Mouse (Mus musculus): ENCODE data around the gene Eml2. TPM values are rescaled to one million over a fixed set of nuclear protein-coding genes. Genes with fewer than 3 reads are reported as not detected.
A peak's percentile ranks its signal among the peaks of the same experiment; 100 is the strongest.

The Eml2 gene
- total RNA-seq, 2 experiments from 2014 or later, result 141 to 147 TPM

DNA sequence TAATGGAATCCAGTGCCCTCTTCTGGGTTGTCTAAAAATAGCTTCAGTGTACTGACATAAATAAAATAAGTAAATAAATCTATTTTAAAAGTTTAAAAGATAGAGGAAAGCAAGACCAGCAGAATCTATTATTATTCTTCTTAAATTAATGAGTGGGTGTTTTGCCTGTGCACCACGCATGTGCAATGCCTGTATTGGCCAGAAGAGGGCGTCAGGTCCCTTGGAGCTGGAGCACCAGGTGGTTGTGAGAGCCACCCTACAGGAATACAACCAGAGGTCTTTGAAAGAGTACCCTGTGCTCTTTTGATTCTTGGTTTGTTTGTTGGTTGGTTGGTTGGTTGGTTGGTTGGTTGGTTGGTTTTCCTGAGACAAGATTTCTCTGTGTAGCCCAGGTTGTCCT lies 21.8 kb downstream of the Eml2 start:
- no peak for DNase-seq (ENCODE audit: low spot score in 2 of 2)

DNA sequence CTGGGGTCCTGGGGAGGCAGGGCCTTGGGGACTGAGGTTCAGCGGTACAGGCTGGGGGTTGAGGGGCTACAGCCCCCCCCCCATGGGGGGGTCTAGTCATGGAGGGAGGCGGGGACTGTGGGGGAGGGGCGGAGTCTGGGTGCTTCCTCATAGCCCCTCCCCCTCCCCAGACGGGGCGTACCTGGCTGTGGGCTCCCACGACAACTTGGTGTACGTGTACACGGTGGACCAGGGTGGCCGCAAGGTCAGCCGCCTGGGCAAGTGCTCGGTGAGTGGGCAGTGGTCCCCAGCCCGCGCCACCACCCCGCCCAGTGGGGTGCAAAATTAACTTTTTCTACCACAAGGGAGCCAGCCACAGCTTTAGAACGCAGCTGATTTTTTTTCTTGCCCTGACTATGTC lies 25.4 kb downstream of the Eml2 start:
- DNase-seq (ENCODE audit: low spot score in 2 of 2), result no peak

DNA sequence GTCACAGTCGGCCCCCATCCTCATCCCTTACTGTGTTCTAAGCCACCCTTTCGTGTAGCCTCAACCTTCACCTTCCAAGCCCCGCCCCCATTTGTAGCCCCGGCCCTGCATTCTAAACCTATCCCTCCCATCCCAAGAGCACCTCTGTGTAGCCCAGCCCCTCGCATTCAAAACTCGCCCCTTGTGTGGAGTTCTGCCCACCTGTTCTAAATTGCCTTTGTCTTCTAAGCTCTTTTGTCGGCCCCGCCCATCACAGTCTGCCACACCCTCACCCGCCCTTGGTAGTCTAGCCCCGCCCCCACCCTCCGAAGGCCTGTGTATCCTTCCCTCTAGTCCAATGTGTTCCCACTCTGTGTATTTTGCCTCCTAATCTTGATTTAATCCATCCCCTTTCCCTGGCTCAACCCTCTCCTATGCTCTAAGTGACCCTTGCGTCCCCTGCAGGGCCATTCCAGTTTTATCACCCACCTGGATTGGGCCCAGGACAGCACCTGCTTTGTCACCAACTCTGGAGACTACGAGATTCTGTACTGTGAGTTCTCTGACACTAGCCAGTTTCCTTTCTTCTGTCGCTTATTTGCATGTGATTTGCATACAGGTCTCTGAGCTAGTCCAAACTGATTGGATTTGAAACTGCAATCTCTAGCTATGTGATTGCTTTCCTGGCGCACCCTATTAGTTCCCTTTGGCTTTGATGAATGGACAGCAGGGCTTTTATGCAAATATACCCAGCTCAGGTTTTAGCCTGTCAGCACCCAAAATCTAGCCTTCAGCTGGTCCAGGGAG lies 26.0 kb downstream of the Eml2 start:
- no peak for DNase-seq (ENCODE audit: low spot score in 2 of 2)

DNA sequence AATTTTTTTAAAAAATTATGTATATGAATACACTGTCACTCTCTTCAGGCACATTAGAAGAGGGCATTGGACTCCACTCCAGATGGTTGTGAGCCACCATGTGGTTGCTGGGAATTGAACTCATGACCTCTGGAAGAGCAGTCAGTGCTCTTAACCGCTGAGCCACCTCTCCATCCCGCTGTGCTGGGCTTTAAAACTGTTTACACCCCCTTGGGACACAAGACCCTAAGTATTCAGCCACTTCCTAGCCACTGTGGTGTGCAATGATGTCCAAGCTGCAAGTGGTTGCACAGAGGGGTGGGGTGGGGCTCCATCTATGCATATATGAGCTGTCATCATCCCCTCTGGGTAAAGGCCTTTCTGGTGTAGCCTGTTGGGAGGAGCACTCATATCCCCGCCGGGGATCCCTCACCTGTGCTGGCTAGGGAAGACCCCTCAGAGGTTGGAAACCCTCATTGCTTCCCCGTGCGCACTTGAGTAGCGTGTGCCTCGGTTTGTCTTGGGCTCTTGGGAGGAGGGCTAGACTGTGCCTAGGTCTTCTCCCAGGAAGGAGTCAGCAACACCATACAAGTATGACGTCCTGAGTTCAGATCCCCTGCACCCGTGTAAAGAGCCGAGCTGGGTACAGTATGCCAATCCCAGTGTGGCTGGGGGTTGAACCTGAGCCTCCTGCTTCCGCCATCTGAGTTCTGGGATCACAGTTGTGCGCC lies 32.1 kb downstream of the Eml2 start:
- no peak for DNase-seq (ENCODE audit: low spot score in 2 of 2)

DNA sequence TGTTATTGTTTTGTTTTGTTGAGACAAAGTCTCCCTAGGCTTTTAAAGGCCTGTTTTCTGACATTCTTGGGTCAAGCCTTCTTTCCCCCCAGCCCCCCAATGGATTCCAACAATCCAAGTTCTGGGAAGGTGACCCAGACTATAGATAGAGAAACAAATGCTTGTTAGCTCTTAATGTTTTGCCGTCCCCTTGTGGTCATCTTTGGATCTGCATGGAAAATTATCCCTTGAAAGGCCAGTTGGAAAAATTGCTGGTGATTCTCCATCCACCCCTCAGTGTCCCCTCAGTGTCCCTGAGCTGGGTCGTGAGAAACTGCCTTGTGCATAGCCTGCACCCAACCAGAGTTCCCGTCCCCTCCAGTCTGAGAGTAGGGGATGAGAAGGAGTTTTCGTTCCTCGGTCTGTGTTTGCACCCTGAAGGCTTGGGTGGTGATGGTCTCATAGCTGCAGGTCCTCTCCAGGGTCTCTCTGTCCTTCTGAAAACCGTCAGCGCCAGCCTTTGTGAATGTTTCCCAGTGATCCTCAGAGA lies 32.8 kb downstream of the Eml2 start:
- peak; percentile 26 to 64 for DNase-seq (ENCODE audit: low spot score in 2 of 2)

DNA sequence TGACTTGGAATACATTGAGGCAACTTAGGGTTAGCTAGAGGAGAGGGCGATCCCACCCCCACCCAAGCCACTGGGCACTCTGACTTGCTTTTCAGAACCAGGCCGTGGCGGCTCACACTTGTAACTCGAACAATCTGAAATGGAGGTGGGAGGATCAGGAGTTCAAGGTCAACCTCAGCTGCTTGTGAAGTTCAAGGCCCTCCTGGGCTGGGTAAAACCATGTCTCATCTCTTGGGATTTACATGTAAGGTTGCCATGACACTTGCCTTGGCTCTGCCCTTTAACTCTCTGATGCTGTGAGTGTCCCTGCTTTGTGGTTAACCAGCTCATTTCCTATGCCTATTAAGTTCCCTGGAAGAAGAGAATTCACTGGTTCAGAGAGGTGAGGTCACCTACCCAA lies 33.3 kb downstream of the Eml2 start:
- DNase-seq (ENCODE audit: low spot score in 2 of 2), result no peak

DNA sequence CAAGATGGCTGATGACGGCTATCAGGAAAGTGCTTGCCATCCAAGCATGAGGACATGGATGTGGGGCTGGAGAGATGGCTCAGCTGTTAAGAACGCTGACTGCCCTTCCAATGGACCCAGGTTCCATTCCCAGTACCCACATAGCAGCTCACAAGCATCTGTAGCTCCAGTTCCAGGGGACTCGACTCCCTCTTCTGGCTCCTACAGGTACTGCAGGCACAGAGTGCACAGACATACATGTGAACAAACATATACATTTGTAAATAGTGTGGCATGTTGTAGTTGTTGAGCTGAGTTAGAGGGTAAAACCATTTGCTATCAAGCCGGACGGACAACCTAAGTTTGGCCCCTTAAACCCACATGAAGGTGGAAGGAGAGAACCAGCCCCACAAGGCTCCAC lies 33.8 kb downstream of the Eml2 start:
- no peak for DNase-seq (ENCODE audit: low spot score in 2 of 2)

DNA sequence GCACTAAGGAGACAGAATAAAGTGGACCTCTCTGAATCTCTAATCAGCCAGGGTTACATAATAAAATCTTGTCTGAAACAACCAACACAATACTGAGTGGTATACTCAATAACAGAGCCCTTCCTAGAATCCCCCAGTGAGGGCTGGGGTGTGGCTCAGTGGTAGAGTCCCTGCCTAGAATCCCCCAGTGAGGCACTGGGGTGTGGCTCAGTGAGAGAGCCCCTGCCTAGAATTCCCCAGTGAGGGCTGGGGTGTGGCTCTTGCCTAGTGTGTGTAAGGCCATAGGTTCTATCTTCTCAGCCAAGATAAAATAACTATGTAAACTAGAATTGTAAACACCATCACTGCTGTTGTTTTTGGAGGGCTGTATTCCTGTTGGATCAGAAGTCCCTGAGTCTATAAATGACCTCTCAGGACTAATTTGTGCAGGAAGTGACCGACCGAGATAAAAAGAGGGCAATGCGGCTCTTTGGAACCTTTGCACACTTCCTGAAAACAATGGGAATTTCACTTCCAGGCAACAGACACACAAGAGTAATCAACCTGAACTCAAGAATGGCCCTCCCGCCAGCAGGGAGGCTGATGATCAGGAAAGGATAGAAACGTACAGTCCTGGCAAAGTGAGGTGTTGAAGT lies 34.9 kb downstream of the Eml2 start:
- DNase-seq (ENCODE audit: low spot score in 2 of 2), result no peak

DNA sequence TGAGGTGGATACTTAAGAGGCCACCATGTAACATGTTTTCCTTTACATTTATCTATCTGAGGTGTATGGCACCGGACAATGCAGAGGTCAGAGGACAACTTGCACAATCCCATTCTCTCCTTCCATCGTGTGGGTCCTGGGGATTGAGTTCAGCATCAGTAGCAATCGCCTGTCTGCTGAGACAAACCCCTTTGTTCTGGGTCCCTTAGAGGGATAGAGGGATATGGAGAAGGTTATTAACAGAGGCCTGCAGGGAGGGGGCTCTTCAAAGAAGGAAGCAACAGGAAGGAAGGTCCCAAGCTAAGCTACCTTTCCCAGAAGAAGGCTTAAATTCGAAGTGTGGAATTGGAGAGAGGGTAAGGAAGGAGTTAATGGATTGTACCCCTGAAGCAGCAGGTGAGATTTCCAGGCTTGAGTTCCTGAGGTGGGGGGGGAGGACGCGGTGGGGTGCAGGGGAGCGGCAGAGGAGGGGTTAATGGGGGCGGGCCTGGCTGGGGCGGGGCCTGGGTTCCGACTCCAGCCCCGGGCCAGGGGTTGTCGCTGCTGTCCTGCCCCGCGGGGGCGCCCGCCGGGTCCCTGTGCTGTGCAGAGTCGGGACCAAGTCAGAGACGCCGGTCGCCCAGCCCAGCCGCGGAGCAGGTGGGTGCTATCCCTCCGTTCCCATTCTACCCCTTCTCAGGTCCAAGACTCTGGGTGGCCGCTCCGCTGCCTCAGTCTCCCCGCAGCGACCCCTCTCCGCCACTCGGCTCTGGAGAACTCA lies 36.0 kb downstream of the Eml2 start, which contains the start of gene Gpr4:
Gpr4 (plus strand) TSS at position 543 of the 760 bp plus-strand sequence.
- no peak for DNase-seq (ENCODE audit: low spot score in 2 of 2)

DNA sequence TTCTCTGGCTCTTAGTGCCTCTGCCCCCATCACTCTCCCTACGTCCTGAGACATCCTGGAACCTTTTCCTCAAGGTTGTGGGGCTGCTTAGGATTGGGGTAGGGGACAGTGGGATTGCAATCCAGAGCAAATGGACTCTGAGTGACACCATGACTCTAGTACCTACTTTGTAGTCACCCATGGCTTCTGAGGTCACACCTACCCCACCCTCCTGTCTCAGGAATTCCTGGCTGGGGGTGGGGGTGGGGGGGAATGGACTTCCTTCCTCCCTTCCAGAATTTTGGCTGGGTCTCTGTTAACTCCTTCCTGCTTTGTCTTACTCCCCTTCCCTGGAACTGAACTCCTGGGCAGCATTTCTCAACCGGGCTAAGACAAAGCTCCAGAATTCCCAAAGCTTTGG lies 37.2 kb downstream of the Eml2 start:
- no peak for DNase-seq (ENCODE audit: low spot score in 2 of 2)

DNA sequence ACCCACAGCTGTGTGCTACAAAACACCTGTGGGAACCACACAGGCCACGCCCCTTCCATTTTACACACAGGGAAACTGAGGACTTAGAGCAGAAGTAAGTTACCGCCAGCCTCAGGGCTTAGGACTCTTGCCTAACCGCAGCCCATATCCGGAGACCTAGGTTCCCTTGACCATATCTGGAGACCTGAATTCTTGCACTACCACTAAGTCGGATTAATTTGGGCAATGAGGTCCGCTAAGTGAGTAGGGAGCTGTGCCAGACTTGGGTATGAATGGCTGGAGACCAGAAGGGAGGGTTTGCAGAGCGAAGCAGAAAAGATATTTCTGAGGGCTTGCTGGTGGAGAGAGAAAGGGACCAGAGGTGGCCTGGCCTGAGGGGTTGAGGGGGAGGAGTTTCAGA lies 38.1 kb downstream of the Eml2 start:
- no peak for DNase-seq (ENCODE audit: low spot score in 2 of 2)

DNA sequence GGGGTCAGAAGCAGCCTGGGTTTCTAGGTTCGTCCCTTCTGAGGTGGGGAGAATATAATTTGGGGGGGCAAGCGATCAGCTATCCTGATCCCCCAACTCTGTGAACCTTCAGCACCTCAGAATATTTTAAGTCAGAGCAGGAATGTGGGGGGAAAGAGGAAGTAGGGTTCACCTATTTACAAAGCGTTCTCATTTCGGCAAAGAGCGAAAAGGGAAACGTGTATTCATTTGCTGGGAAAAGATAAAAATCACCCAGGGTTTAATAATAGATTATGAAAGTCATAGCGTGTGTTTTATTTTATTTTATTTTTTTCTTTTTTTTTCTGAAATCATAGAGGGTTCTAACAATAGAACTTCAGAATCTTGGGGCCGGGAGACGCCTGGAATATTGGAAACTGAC lies 38.7 kb downstream of the Eml2 start:
- DNase-seq (ENCODE audit: low spot score in 2 of 2), result no peak

DNA sequence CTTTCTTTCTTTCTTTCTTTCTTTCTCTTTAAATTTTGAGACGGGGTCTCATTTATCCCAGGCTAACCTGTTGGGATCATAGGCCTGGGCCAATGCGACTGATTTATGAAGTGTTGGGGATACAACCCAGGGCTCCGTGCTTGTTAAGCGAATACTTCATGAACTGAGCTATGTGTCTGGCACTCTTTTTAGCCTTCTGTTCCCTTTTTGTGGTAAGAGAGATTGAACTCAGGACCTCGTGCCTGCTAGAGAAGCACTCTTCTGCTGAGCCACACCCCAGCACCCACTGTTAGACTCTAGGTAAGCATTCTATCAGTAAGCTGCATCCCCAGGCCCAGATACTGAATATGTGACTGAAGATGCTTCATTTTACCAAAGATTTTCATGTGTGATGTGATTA lies 41.3 kb downstream of the Eml2 start:
- no peak for DNase-seq (ENCODE audit: low spot score in 2 of 2)

DNA sequence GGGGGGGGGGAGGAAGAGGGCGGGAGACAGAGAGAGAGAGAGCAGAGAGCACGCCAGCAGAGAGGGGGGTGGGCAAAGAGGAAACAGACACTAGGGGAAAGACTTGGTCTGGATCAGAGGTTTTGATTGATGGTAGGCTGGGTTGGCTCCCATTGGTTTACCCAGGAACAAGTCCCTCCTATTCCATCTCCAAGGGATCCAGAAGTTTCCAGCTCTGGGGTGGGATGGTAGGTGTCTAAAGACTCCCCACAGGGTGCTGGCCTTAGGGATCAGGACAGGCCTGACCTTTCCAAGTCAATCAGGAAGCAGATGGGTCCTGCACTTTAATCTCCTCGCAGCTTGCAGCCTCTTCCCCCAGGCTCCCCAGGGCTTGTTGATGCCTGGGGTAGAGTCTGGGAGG lies 41.7 kb downstream of the Eml2 start:
- no peak for DNase-seq (ENCODE audit: low spot score in 2 of 2)

DNA sequence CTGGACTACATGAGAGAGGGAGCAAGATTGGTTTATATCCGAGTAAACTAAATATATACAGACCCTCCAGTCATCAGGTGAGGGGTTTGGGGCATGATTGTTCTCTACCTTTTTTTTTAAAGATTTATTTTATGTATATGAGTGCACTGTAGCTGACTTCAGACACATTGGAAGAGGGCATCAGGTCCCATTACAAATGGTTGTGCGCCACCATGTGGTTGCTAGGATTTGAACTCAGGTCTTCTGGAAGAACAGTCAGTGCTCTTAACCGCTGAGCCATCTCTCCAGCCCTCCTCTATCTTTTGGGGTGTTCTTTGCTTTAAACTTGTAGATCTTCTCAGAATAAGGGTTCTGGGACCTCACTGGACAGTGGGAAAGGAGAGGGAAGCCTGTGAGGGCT lies 43.8 kb downstream of the Eml2 start:
- DNase-seq (ENCODE audit: low spot score in 2 of 2), result no peak

DNA sequence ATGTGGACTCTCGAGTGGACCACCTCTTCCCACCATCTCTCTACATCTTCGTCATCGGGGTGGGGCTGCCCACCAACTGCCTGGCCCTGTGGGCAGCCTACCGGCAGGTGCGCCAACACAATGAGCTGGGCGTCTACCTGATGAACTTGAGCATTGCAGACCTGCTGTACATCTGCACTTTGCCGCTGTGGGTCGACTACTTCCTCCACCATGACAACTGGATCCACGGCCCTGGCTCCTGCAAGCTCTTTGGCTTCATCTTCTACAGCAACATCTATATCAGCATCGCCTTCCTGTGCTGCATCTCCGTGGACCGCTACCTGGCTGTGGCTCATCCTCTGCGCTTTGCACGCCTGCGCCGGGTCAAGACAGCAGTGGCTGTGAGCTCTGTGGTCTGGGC lies 46.0 kb downstream of the Eml2 start:
- no peak for DNase-seq (ENCODE audit: low spot score in 2 of 2)

DNA sequence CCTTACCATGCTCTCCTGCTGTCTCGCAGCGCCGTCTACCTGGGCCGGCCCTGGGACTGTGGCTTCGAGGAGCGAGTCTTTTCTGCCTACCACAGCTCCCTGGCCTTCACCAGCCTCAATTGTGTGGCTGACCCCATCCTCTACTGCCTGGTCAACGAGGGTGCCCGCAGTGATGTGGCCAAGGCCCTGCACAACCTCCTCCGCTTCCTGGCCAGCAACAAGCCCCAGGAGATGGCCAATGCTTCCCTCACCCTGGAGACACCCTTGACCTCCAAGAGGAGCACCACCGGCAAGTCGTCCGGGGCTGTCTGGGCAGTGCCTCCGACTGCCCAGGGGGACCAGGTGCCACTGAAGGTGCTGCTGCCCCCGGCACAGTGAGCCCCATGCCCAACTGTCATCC lies 46.7 kb downstream of the Eml2 start:
- no peak for DNase-seq (ENCODE audit: low spot score in 2 of 2)

DNA sequence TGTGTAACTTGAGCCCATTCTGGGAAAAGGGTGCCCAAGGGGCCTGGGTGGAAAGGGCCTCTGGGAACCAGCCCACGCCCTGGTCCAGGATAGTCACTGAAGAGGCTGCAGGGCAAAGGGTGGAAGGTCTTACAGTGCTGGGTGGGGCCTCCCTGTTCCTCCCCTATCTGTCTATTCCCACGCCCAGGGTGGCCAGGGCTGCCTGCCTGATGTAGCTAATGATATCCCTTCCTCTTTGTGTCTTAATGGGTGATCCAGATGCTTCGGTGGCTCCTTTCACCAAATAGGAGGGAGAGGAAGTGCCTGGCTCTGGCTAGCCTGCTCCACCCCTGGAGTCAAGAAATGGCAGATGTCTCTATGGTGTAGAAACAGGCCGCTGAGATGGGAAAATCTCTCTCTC lies 48.7 kb downstream of the Eml2 start:
- no peak for DNase-seq (ENCODE audit: low spot score in 2 of 2)

DNA sequence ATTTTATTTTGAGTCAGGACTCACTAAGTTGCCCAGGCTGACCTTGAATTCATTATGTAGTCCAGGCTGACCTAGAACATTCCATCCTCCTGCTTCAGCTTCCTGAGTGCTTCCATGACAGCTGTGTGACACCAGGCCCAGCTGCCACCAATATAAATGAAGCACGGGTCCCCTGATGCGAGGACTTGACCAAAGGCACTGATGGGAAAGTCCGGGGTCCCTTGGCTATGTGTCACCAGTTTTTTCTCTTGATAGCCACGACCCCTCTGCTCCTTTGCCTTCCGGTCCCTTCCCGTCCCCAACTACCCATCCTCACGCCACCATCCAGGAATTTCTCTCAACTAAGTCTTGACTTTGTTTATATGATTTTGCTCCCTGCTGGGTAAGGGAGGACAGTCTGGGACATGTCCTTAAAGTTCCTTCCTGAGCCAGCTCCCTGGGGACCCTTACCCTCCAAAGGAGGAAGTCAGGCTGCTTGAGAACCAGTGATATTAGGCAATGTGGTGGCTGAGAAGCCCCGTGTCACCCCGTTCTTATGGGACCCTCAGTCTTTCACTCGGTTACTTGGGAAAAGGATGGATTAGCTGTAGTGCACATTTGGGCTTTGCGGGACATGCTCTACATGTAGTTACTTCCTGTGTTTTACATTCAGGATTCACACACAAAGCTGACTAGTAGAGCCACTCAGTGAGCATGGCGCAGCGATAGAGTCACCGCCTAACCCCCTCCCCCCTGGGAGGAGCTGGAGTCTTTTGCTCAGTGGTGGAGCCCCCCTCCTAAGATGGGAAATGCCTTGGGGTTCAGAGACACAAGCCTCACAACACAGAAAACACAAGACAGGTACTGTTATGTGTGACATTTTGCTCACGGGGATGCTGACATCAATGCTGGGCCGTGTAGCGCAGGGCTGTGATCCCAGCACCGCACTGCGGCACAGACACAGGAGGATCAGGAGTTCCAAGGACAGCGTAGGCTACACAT lies 50.9 kb downstream of the Eml2 start:
- peak; percentile 26 to 41 for DNase-seq (ENCODE audit: low spot score in 2 of 2)

Data from left cerebral cortex, adult 18-20 months (tissue).